Mouse (Mus musculus): ENCODE measurements around the gene Zfp961. TPM values are rescaled to one million over a fixed set of nuclear protein-coding genes. Genes with fewer than 3 reads are reported as not detected.
"Not testable (repeated sequence)": the region's sequence is repeated elsewhere in the genome, so short reads cannot be mapped to it uniquely, and the experiment has no call there.

Zfp961 gene
- total and polyA plus RNA-seq, 2 experiments from 2014 or later = 12.5 to 18.1 TPM

DNA sequence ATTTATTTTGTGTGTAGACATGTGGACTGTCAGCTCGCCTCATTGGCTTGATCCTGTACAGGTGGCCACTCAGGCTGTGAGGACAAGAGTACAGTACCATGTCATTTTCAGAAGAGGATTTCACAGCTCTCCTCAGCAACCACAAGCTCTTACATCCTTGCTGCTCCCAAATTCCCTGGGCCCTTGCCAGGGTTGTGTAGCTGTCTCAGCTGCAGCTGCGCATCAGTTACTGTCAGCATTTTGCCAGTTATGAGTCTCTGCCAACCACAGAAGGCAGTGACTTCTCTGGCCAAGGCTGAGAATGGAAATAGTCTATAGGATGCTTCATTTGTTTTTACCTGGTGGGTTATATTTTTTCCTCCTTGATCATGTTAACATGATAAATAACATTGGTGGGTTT, 67.3 kb downstream of the Zfp961 start:
- Histone ChIP-seq H3K9me3 (ENCODE audit: low read length) (no peaks in the 10 kb centered on the region), H3K4me1 (ENCODE audit: insufficient read depth, low read length) (no peaks in the 10 kb centered on the region), H3K4me3 (ENCODE audit: low read depth, low read length) (no peak overlapping the region), H3K4me2 (ENCODE audit: low read depth, low read length, poor library complexity, severe bottlenecking) (no peak overlapping the region), H3K36me3 (ENCODE audit: insufficient read depth, low read length) (no peaks in the 10 kb centered on the region), H3K27ac (ENCODE audit: low read depth, low read length) (no peak overlapping the region), H3K9ac (replicated peaks; ENCODE audit: low read length, poor library complexity, severe bottlenecking) (no peak overlapping the region), H3K27me3 (ENCODE audit: insufficient read depth, low read length) (no peaks in the 10 kb centered on the region)
- DNase-seq (ENCODE audit: low spot score) (peak; percentile 21), ATAC-seq (ENCODE audit: low FRiP score) (no peak)
- TF ChIP-seq CTCF (IDR thresholded peaks at IDR 0.05) = no peak
- 73% methylated on average over 2 of the region's 2 CpGs for WGBS

DNA sequence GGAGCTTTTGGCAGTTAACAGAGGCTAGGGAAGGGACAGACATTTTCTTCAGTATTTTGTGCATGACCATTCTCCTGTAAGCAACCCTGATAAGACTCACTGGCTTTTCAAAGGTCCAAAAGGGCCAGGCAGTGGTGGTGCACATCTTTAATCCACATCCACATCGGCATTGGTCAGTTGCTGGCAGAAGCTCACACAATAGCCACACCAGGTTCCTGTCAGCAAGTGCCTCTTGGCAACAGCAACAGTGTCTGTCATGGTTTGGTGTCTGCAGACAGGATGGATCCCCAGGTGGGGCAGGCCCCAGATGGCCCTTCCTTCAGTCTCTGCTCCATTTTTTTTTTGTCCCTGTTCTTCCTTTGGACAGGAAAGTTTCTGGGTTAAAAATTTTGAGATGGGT, 68.2 kb downstream of the Zfp961 start:
- 72% methylated on average over 1 of the region's 1 CpGs for WGBS
- not testable (repeated sequence) for DNase-seq (ENCODE audit: low spot score); H3K4me3 ChIP-seq (ENCODE audit: low read depth, low read length); H3K9ac ChIP-seq (replicated peaks; ENCODE audit: low read length, poor library complexity, severe bottlenecking); ATAC-seq (ENCODE audit: low FRiP score); H3K36me3 ChIP-seq (ENCODE audit: insufficient read depth, low read length); H3K9me3 ChIP-seq (ENCODE audit: low read length); H3K27me3 ChIP-seq (ENCODE audit: insufficient read depth, low read length); H3K27ac ChIP-seq (ENCODE audit: low read depth, low read length); H3K4me1 ChIP-seq (ENCODE audit: insufficient read depth, low read length); H3K4me2 ChIP-seq (ENCODE audit: low read depth, low read length, poor library complexity, severe bottlenecking)

DNA sequence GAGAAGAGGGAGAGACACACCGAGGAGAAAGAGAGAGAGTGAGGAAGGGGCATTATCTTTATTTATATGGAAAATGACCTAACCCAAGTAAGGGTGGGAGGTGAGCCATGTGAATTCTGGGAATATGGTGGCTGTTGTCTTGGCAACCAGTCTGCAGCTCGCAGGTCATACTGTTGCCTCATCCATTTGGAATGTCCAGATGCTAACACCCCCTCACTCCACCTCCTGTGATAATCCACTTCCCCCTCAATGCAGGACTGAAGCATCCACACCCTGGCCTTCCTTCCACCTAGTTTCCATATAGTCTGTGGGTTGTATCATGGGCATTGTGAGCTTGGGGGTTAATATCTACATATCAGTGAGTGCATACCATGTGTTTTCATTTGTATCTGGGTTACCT, 69.0 kb downstream of the Zfp961 start:
- Histone ChIP-seq H3K27ac (ENCODE audit: low read depth, low read length) (no peak overlapping the region), H3K4me2 (ENCODE audit: low read depth, low read length, poor library complexity, severe bottlenecking) (no peak overlapping the region), H3K27me3 (ENCODE audit: insufficient read depth, low read length) (no peaks in the 10 kb centered on the region), H3K36me3 (ENCODE audit: insufficient read depth, low read length) (no peaks in the 10 kb centered on the region), H3K9ac (replicated peaks; ENCODE audit: low read length, poor library complexity, severe bottlenecking) (no peak overlapping the region), H3K4me1 (ENCODE audit: insufficient read depth, low read length) (no peaks in the 10 kb centered on the region), H3K4me3 (ENCODE audit: low read depth, low read length) (no peak overlapping the region), H3K9me3 (ENCODE audit: low read length) (no peaks in the 10 kb centered on the region)
- no peak for ATAC-seq (ENCODE audit: low FRiP score)
- 70% methylated on average over 2 of the region's 2 CpGs for WGBS
- DNase-seq (ENCODE audit: low spot score) = no peak
- no peak for TF ChIP-seq CTCF (IDR thresholded peaks at IDR 0.05)

DNA sequence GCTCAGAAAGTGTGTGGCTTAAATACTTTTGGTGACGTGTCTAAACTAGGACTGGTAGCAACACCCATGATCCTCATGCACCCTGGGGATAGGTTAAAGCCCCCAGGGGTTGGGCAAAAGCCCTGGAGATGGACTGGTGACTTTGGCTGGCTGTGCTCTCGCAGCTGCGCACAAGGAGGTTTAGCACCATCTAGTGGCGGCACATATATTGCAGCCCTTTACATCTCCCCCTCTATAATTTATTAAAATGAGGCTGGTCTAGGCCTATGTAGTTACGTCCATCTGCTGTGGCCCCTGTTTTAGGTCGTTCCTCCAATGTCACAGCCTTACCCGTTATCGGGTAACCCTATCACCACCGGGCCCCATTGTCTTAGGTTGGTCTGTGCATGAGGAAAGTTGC, 74.0 kb downstream of the Zfp961 start:
- ATAC-seq (ENCODE audit: low FRiP score); H3K4me3 ChIP-seq (ENCODE audit: low read depth, low read length); H3K9ac ChIP-seq (replicated peaks; ENCODE audit: low read length, poor library complexity, severe bottlenecking); H3K27ac ChIP-seq (ENCODE audit: low read depth, low read length); H3K4me2 ChIP-seq (ENCODE audit: low read depth, low read length, poor library complexity, severe bottlenecking); H3K4me1 ChIP-seq (ENCODE audit: insufficient read depth, low read length); H3K9me3 ChIP-seq (ENCODE audit: low read length); H3K36me3 ChIP-seq (ENCODE audit: insufficient read depth, low read length); DNase-seq (ENCODE audit: low spot score); H3K27me3 ChIP-seq (ENCODE audit: insufficient read depth, low read length): not testable (repeated sequence)
- 18% methylated on average over 3 of the region's 9 CpGs for WGBS

DNA sequence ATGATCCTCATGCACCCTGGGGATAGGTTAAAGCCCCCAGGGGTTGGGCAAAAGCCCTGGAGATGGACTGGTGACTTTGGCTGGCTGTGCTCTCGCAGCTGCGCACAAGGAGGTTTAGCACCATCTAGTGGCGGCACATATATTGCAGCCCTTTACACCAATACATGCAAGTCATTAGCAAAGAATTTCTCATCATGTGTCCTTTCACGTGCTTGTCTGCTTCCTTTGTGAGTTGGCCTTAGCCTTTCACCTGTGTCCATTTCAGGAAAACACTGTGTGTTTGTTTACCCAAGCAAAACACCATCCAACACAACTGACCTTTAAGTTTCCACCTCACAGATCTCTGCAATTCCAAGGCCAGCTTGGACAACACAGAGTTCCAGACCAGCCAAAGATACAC, 82.1 kb downstream of the Zfp961 start:
- H3K4me2 ChIP-seq (ENCODE audit: low read depth, low read length, poor library complexity, severe bottlenecking); DNase-seq (ENCODE audit: low spot score); H3K9ac ChIP-seq (replicated peaks; ENCODE audit: low read length, poor library complexity, severe bottlenecking); H3K9me3 ChIP-seq (ENCODE audit: low read length); H3K36me3 ChIP-seq (ENCODE audit: insufficient read depth, low read length); H3K27ac ChIP-seq (ENCODE audit: low read depth, low read length); H3K4me1 ChIP-seq (ENCODE audit: insufficient read depth, low read length); H3K4me3 ChIP-seq (ENCODE audit: low read depth, low read length); H3K27me3 ChIP-seq (ENCODE audit: insufficient read depth, low read length): not testable (repeated sequence)
- TF ChIP-seq CTCF (IDR thresholded peaks at IDR 0.05) = peak; percentile 45
- ATAC-seq (ENCODE audit: low FRiP score) = peak; percentile 31; the same call in 1 of the 2 replicates
- 44% methylated on average over 4 of the region's 4 CpGs for WGBS

DNA sequence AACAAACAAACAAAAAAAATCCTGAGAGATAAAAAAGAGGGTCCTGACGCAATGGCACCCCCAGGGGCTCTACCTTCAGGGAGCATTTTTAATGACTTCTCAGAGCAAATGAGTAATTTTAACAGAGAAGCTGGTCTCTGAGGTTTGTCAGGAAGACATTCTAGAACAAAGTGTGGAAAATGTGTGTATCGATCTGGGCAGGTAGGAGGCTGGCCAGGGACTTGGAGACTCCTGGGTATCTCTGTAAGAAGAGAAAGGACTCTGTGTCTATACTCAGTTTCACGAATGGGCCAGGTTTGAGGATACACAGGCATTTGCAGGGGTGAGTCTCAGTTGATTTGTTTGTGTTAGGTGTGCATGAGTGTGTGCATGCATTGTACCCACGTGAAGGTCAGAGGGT, 90.1 kb downstream of the Zfp961 start, which contains the start of gene Olfr372:
Olfr372 (plus strand) TSS at position 301 of the 400 bp plus-strand sequence.
- not testable (repeated sequence) for ATAC-seq (ENCODE audit: low FRiP score); H3K9ac ChIP-seq (replicated peaks; ENCODE audit: low read length, poor library complexity, severe bottlenecking); H3K4me3 ChIP-seq (ENCODE audit: low read depth, low read length); H3K4me2 ChIP-seq (ENCODE audit: low read depth, low read length, poor library complexity, severe bottlenecking); DNase-seq (ENCODE audit: low spot score); H3K9me3 ChIP-seq (ENCODE audit: low read length); H3K27ac ChIP-seq (ENCODE audit: low read depth, low read length); H3K4me1 ChIP-seq (ENCODE audit: insufficient read depth, low read length); H3K36me3 ChIP-seq (ENCODE audit: insufficient read depth, low read length); H3K27me3 ChIP-seq (ENCODE audit: insufficient read depth, low read length)
- 83% methylated on average over 4 of the region's 4 CpGs for WGBS
